Mouse (Mus musculus) frontal cortex, postnatal 25 days (tissue): ENCODE measurements at regions not wholly inside any gene's neighbourhood (a gene's known extent, or its start where the extent isn't known, plus 50 kb on each side); places are given as distances from the start of the nearest gene placed in this dataset.

Experiments used
- DNase-seq, 2 experiments: peaks; one replicate each; pipeline ENCODE4 v3.0.0; 2022; ENCODE audit warnings: low spot score in 2 of 2

DNA sequence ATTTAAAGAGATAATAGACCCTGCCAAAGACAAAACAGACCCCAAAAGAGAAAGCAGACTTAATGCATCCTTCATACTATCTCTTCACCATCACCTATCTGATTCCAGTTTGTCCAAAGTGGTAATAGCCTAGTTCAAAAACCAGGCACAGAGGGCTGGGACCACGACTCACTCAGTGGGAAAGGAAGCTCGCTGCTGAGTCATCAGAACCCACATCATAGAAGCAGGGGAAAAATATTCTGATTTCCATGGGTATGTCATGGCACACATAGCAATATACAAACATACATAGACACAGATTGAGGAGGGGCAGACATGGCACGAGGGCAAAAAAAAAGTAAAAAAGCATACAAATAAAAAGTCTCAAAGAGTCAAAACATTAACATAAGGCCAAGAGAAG, 53.7 kb upstream of the Ralgps2 start:
- no peak for DNase-seq

GRCm38 (mm10) chr1:156992536-156992935, 53.1 kb upstream of the Ralgps2 start:
- no peak for DNase-seq

- DNase-seq, result no peak
Observed at GRCm38 (mm10) chr1:156990567-156991494, 51.4 kb upstream of the Ralgps2 start.

DNA sequence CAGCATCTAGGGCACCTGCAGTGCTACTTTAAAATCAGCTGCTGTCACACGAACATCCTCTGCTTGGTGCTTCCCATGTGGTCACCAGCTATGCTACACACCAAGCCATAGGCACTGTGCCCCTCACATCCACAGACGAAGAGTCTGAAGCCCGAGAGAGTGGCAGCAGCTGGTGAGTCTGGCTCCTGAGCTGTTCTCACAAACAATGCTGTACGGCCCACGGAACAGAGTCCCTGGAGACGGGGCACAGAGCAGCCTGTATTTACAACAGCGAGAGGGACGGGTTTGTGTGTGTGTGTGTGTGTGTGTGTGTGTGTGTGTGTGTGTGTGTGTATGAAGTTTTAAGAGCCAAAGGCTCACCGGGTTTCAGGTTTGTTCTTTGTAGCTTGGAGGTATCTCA, 50.7 kb upstream of the Ralgps2 start:
- no peak for DNase-seq

- DNase-seq, result no peak
Observed at GRCm38 (mm10) chr1:156989149-156989785, 49.8 kb upstream of the Ralgps2 start.
